Mouse (Mus musculus) MEL-GATA-1-ER (cell line): ENCODE data around the gene Erbb2.
A peak's percentile ranks its signal among the peaks of the same experiment; 100 is the strongest.

Source experiments
- DNase-seq: peaks from one replicate; pipeline ENCODE4 v3.0.0-alpha.2; 2012; ENCODE audit warnings: low read depth; ENCODE audit errors: extremely low read depth

Gene Erbb2

GRCm38 (mm10) chr11:98385638-98386585, 26.4 kb upstream of the Erbb2 start, which contains the start of gene Pnmt:
TSS of gene Pnmt (plus strand) at chr11:98386450.
- DNase-seq = no peak

DNA sequence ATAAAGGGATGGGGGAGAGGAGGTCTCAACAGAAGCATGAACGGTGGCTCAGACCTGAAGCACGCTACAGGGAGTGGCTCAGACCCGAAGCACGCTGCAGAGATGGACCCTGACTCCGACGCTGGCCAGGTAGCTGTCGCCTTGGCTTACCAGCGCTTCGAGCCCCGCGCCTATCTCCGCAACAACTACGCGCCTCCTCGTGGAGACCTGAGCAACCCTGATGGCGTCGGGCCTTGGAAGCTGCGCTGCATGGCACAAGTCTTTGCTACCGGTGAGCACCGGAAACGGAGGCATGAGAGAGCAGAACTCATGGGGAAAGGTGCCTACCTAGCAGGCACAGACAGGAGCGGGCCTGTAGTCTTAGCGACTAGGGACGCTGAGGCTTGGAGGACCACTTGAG, 25.7 kb upstream of the Erbb2 start:
- no peak for DNase-seq

DNA sequence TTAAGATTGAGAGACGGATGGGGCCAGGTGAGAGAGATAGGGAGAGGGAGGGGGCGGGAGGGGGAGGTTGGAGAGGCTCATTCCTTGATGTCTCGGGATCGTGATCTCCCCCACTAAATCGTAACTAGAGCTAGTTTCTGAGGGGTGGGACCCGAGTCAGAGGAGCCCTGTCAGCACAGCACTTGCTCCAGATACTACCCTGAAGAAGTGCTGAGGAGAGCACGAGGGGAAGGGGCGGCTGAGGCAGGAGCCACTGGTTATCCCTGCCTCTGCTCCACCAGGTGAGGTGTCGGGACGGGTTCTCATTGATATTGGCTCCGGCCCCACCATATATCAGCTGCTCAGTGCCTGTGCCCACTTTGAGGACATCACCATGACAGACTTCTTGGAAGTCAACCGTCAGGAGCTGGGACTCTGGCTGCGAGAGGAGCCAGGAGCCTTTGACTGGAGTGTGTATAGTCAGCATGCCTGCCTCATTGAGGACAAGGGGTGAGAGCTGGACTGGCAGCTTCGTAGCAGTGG, 25.2 kb upstream of the Erbb2 start:
- no peak for DNase-seq

DNA sequence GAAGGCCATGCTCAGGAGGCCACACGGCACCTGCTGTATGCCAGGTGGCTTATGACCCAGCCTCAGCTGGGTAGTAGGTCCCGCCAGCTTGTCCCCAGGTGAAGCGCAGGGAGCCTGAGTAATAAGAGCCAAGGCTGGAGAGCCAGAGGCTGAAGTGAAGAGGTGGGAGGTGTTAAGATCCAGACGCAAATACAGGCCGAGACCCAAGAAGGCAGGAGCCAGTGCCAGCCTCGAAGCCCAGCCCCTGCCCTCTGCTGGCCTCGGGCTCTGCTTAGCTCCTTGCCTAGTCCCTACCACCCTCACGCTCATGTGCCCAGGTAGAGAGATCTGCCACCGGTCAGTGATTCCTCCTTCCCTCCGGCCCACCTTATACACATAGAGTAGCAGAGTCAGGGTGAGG, 24.0 kb upstream of the Erbb2 start:
- DNase-seq = no peak

GRCm38 (mm10) chr11:98389221-98389780, 23.0 kb upstream of the Erbb2 start:
- DNase-seq = peak; percentile 33

GRCm38 (mm10) chr11:98390141-98390540, 22.1 kb upstream of the Erbb2 start:
- no peak for DNase-seq

DNA sequence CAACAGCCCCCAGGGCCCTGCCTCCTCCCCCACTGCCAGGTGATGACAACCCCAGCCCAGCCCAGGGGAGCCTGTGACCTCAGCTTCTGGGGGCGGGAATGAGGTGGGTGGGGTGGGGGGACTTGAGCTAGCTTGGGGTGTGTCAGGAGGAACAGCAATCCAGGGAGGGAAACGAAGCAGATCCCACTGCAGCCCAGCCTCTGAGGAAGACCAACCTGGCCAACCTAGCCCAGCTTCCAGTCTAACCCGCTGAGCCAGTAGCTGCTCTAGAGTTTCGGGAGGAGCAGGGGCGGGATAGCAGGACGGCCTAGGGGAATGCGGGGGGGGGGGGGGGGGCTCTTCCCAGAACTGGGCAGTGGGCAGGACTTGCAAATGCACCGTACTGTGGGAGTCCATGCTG, 20.2 kb upstream of the Erbb2 start:
- DNase-seq = no peak

DNA sequence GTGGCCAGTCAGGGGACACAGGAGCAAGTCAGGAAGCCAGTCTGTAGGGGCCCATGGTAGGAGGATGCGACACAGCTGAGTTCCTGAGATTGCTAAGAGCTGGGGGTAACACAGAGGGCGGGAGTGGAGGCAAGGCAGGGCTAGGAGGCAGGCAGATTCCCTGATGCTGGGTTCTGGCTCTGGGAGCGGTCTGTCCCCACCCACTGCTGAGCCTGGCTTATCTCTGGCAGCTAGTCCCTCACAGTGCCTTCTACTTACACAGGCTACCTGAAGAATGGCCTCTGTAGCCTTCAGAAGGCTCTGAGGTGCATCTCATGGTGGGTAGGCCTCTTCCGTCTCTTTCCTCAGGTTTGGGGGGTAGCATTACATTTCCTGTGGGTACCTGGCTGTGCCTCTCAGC, 19.6 kb upstream of the Erbb2 start:
- DNase-seq = peak; percentile 62

DNA sequence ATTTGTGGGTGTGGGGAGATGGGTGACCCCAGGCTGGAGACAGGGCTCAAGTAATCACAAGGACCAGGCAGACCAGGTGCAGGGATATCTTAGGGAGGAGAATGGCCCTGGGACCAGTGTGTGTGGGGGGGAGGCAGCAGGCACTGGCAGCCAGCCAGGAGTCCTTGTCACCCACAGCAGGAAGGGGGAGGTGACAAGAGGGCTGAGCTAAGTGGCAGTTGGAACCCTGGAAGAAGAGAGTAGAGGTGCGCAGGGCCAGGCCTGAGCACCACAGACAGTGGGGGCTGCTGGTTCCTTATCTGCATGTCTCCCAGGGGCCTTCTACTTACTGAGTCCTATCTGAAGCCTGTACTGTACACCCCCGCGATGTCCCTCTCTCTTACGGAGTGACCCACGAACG, 19.0 kb upstream of the Erbb2 start:
- peak; percentile 80 for DNase-seq

DNA sequence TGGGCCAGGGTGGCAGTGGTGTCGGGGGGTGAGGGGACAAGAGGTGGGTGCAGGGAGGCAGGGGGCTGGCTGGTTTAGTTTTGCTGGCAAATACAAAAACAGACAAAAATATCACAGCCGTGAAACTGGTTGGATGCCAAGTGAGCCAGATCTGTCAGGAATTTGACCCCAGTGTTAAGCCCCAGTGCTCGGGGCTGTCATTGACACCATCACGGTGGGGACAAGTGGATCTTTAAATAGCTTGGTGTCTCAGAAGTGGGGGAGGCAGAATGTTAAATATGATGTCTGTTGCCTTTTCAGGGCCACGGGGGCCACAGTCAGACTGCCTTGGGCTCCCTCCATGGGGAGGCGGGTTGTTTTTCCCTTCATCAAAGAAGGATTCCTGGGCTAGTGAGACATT, 18.0 kb upstream of the Erbb2 start:
- DNase-seq = no peak

DNA sequence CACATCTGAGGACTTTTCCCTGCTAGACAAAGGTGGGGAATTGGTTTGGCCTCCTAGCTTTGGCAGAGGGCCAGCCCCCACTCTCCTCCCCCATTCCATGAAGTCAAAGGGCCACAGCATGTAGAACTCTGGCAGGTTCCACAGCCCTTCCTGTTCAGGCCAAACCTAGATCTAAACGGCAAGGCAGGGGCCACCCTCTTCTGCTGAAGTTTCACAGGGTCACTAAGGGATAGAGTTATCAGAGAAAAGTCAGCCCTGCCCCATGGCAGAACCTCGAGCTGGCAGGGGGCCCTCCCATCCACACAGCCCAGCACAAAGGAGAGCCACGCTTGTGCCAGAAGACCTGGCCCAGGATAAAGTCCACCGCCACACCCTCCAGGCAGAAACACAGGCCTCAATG, 17.2 kb upstream of the Erbb2 start:
- DNase-seq = no peak

DNA sequence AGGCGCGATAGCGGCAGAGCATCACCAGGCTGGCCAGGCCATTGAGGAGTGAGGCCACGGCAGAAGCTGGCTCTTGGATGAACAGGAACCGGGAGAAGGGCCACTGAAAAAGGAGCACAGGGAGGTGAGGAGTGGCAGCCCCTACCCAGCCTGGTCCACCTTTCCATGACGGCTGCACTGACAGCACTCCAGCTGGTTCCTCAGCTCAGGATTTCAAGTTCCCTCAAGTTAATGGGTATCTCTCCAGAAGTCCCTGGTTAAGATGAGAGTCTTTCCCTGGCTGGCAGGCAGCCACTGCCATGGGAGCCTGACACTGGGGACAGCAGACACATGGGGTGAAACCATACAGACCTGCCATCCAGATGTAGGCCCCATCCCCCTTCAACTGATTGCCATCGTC, 14.3 kb upstream of the Erbb2 start:
- DNase-seq = no peak

DNA sequence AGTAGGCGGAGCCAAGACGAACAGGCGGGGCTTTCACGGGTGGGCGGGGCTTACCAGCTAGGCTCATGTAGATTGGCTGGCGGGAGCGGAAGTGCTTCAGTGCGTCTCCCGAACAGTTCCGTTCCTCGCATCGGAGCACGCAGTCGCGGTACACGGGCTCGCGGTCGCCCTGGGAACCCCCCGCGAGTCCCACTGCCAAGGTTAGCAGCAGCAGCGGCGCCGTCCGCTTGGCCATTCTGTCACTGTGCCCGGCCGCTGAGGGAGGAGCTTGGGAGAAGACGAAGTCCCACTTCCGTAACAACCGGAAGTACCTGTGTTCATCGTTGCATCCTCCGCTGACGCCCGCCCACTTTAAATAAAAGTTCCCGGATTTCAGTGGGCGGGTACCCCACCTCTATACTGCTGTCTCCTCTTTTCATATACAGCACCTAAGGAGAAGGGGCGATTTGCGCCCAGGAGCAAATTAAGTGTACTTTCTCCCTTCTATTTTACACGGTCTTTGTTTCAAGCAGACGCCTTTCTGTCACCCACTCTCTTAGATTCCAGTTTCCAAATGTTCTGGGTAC, 12.0 kb upstream of the Erbb2 start, which contains the start of gene Pgap3:
Pgap3 (minus strand) TSS at position 330 of the 566 bp plus-strand sequence.
- DNase-seq = peak; percentile 87

- no peak for DNase-seq
Observed at GRCm38 (mm10) chr11:98400816-98401215, 11.5 kb upstream of the Erbb2 start.

DNA sequence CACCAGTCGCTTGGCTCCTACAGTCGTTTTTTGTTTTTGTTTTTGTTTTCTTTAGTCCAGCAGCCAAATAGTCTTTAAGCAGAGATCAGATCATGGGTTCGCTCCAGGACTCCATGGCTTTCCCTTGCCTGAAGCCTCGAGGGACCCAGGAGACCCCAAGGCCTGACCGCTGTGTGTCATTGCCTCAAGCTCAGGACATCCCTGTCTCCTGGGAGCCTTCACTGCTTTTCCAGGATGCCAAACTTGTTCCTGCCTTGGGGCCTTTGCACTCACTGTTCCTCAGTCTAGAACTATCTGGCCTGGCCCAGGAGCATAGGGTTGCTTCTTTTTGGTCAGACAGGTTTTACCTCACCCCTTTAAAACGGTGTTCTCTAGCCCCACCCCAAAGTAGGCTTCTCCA, 5.6 kb upstream of the Erbb2 start:
- DNase-seq = no peak

- no peak for DNase-seq
Observed at GRCm38 (mm10) chr11:98408872-98409271, 3.4 kb upstream of the Erbb2 start.

GRCm38 (mm10) chr11:98409341-98409822, 2.9 kb upstream of the Erbb2 start:
- DNase-seq = no peak

DNA sequence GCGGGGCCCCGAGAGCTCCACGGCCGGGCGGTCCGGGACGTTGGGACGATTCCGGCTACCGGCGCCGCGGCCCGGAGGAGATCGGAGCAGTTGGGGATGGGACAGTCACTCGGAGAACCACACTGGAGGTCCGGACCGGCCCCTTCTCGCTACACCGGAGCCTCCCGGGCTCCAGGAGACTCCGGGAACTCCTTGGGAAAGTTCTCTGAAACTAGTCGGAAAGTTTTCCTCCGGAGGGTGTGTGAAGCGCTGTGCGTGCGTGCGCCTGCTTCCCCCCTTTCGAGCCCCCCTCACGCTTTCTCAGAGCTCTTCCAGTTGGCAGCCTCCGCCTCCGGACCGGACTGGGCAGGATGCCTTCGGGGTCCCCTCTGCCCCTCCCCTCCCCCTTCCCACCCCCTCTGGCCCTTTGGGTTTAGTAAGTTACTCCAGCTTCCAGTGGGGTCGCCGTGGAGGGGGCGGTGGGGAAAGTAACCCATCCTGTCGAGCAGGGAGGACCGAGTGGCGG, 579 bp downstream of the Erbb2 start:
- no peak for DNase-seq

DNA sequence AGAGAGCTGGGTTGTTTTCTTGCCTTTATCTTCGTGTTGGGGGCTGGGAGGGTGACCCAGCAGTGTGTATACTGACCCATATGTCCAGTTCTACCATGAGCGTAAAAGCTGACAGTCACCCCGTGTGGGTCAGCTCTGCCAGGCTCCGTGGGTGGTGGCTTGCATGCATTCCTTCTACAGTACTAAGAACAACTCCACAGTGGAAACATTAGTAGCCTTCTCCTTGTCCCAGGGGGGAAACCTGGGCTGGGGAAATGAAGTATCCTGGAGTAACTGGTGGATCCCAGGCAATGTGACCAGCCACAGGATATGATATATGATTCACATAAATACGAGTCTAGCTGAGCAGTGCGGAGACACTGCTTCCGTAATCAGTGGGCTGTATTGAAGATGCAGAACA, 1.5 kb downstream of the Erbb2 start:
- DNase-seq = no peak

GRCm38 (mm10) chr11:98414162-98414561, 1.9 kb downstream of the Erbb2 start:
- DNase-seq = no peak

DNA sequence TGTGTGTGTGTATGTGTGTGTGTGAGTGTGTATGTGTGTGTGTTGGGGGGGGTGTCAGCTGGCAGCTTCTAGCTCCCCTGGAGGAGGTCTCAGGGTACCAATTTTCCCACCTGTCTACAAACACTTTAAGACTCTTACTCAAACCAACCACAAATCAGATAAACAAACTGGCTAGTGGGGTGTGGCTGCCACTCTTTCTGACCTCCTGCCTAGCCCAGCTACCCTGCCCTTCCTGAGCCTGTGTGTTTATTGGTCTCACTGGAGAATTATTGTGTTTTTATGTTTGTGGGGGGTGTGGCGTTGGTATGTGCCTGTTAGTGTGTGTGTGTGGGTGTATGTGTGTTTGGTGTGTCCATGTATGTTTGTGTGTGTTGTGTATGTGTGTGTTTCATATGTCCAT, 4.8 kb downstream of the Erbb2 start:
- no peak for DNase-seq

DNA sequence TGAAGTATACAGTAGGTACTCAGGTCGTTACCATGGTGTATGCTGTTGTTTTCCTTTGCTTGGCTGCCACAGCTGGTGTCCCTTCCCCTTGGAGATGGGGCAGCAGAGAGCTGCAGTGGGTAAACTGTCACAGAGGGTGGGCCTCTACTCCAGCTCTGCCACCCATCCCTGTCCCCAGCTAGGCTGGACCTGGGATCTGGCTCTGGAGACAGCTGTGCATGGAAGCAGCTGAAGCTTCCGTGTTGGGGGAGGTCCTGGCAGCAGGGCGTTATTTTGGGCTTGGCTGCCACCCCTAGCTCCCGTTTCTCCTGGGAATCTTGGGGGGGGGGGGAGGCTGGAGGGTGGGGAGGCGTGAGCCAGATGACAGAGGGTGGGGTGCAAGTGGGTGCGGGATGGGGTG, 6.0 kb downstream of the Erbb2 start:
- no peak for DNase-seq
